Mouse (Mus musculus): ENCODE measurements around the gene Sult6b2.

The Sult6b2 gene

DNA sequence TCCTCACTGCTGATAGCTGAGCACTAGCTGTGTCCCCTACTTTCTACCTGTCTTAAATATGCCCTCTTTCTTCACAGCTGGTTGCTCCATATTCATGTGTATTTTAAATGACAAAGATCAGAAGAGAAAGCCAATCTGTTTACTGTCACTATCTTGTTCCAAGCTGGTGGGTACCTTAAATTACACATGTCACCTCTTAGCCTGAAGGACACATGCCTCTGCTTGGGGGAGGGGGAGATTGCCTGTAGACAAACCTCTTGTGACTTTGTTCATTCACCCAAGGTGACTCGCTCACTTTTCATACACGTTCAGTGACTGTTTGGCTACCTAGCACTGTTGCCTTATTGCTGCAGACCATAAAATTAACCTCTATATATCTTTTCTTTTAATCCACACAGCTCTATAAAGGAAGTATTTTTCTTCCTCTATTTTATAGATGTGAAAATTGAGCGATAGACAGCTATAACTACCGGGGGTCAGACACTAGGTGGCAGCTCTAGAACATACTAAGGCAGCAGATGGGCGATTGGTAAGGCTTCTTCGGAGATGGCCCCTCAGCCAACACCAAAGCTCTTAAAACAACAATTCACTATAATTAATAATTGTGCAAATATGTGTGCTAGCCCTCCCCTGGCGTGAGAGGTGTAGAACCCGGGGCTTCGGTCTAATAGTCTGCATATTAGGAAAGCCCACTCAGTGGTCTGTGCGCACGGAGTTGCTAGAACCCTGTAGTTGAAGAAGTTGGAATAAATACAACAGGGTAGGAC lies 25.1 kb downstream of the Sult6b2 start:
- in situ Hi-C loops (cut with MseI, MboI) = no loop called here

DNA sequence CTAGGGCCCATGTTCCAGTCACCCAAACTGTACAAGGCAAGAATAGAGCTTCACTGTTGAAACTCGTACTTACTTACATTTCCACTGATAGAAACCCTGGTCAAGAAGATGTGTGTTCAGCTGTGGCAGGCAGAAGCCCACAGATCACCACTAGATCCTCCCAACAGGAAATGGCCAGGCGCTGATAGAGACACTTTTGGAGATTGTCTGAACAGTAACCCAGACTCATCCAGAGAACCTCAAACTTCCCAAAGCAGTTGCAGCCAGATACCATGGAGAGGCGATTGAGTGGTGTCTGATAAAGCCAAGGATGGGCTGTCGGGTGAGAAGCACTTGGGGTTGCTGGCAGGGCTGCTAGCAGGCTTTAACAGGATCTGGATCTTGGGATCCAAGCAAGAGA lies 27.4 kb downstream of the Sult6b2 start:
- in situ Hi-C loops (cut with MseI, MboI) = no loop called here

DNA sequence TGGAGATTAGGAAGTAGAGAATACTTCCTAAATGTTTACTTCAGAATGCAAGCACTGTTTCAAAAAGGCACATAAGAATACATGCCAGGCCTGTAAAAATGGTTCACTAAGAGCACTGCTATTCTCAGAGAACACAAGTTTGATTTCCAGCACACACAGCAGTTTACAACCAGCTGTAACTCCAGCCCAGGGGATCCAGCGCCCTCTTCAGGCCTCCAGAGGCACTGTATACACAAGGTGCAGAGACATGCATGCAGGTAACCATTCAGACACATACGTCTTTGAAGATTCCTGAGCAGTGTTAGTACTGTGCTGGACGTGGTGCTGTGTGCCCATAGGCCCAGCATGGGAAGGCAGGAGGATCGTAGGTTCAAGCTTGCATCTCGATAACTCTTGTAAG lies 30.7 kb downstream of the Sult6b2 start:
- in situ Hi-C loops (cut with MseI, MboI) = no loop called here

DNA sequence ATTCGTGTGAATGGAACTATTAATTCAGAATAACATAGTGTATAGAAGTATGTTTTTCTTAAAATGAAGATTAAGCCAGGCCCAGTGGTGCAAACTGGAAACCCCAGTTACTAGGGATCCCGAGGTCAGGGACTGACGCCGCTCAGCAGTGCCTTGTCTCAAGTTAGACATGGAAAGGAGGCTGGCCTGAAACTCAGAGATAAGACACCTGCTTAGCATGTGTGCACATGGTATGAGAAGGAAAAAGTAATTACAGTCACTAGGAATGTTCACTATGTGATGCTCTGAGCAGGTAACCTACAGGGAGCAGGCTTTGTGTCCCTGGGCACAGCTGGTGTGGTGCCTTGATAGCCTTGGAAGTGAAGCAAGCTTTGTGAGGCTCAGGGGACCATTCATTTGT lies 32.7 kb downstream of the Sult6b2 start:
- in situ Hi-C loops (cut with MseI, MboI) = no loop called here

DNA sequence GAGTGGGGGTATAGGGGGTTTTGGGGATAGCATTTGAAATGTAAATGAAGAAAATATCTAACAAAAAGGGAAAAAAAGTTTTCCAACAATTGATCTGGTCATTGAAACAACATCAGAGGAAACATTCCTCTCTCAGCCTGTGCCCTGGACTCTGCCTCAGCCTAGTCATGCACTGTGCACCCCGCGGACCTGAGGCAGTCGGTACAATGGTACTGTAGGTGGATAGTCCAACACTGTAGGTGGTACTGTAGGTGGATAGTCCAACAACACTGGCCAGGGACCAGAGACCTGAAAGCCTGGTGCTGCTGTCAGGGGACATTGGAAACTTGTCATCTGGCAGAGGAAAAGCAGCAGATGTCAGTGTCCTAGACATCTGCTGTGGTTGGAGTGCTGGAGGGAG lies 34.4 kb downstream of the Sult6b2 start:
- in situ Hi-C loops (cut with MseI, MboI) = no loop called here

DNA sequence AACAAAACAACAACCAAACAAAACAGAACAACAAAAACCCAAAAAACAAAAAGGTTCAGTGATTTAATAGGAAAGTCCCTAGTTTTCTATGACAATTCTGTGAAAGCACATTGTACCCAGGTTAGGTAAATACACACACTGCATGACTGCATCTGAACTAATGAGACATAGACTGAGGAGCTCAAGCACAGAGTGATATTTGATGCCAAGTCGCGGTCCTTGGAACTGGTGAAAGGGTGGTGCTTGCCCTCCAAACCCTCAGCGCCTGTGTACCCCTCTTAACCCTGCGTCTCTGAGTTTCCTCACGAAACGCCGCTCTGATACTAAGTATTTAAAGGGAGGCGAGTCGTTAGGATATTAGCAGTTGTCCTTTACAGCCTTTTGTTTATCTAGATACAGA lies 37.0 kb downstream of the Sult6b2 start:
- in situ Hi-C loops (cut with MseI, MboI) = no loop called here

DNA sequence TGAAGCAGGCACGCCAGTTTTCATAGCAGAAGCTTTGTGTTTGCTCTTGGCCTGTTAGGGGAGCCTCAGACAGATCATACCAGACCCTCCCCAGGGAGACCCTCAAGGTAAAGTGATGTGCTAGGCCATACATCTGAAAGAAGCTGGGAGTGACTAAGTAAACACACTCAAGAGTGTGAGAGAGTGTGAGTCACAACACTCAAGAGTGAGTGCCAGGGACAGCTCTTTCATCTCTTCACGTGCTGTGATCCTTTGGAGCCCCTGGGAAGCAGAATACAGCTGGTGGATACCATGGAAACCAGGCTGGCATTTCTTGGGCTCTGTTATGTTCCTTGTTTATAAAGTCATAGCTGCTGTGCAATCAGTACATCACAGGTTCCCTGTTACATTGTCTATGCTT lies 39.4 kb downstream of the Sult6b2 start:
- in situ Hi-C loops (cut with MseI, MboI) = no loop called here

DNA sequence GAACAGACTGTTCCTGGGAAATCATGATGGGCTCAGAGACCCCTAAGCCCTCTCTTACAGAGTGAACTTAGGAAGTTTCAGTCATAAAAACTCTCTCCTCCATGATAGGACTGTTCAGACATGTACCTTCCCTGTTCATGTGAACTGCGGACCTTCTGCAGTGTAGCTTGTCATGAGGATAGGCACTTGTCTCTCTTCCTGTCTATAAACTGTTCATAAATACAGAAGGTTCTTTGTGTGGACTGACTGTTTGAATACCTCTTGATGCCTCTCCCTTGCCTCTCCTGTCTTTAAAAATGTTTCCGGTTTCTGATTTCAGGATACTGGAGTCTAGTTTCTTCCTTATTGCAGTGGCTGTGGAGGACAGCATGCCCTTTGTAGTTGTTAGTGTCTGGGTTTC lies 44.7 kb downstream of the Sult6b2 start:
- in situ Hi-C loops (cut with MseI, MboI) = no loop called here

DNA sequence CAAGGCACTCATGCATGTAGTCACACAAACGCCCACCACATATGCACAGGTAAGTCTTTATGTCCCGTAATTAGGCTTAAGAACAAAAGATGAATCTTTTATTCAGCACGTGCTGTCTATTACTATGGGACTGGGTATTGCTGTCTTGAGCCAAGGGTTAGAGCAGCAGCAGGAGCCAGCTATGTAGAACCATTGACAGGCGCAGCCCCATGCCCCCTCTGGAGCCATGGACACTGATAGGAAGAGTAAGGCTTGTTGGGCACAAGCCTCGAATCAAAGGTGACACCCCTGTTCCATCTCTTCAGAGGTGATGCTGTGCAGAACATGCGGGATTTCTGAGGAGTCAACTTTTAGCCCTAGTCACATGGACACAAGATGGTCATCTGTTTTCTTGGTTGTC lies 45.7 kb downstream of the Sult6b2 start:
- in situ Hi-C loops (cut with MseI, MboI) = no loop called here

DNA sequence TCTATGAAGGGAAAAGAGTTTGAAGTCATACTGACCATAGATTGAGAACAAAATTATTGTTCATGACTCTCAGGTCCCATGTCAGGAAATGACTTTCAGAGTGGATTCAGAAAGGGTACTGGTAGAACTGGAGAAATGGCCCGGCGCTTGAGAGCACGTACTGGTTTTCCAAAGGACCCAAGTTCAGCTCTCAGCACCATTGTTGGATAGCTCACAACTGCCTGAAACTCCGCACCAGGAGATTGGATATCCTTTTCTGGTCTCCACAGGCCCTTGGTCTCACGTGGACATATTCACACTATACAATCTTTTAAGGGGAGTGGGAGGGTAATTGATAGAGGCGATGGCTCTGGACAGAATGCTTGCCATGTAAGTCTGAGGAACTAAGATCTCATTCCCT lies 46.3 kb downstream of the Sult6b2 start:
- in situ Hi-C loops (cut with MseI, MboI) = no loop called here

DNA sequence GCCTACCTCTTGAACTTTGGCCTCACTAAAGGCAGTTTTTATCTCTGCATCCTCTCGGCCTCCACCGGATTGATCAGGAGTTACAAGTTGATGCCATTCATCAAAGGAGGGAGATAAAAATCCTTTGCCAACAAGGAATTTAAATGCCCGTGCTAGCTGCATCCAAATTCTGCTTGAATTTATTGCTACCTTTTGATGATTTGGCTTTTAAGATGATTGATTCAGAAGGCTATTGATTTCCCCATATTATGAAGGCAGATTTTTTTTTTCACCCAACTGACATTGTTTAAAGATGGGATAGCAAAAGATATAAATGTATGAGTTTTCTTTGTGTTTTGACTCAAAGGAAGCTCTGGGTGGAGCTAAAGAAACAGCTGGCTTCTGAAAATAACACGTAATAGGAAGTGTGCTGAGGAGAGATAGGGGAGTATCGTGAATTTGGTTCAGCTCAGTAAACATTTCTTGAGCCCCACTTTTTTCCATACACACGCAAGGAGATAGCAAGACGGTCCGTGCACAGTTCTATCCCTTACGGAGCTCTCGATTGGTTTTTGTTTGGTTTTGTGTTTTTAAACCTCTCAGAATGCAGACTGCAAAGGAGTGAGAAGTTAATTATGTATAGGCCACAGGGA lies 46.9 kb downstream of the Sult6b2 start:
- in situ Hi-C loops (cut with MseI, MboI) = no loop called here

DNA sequence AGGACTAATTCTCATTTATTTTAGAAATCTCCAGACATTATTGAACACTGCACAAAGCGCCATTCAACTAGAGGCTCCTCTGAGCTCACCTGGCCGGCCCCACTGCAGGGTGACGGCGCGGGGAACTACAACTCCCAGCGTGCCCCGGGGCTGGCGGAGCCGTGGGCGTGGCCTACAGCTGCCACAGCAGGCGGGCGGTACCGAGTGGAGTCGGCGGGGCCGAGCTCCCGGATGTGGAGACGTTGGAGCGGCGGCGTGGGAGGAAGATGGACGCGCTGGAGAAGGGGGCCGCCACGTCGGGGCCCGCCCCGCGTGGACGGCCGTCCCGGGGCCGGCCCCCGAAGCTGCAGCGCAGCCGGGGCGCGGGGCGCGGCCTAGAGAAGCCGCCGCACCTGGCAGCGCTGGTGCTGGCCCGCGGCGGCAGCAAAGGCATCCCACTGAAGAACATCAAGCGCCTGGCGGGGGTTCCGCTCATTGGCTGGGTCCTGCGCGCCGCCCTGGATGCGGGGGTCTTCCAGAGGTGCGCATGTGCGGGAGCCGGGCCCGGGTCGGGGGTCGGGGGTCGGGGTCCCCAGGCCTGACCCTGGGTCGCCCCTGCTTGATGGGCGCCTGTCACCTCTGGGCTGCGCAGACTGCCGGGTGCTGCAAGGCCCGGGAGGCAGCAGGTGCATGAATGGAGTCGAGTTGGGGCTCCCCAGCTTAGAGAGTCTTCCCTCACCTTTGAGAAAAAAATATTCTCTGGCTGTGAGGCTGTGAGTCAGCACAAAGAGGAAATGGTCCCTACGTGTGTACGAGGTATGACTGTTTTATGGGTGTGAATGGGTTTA lies 47.6 kb downstream of the Sult6b2 start, which contains the start of gene Cmas:
Gene Cmas (plus strand): TSS at position 180 of the 827 bp plus-strand sequence.
- in situ Hi-C loops (cut with MseI, MboI) = no loop called here

DNA sequence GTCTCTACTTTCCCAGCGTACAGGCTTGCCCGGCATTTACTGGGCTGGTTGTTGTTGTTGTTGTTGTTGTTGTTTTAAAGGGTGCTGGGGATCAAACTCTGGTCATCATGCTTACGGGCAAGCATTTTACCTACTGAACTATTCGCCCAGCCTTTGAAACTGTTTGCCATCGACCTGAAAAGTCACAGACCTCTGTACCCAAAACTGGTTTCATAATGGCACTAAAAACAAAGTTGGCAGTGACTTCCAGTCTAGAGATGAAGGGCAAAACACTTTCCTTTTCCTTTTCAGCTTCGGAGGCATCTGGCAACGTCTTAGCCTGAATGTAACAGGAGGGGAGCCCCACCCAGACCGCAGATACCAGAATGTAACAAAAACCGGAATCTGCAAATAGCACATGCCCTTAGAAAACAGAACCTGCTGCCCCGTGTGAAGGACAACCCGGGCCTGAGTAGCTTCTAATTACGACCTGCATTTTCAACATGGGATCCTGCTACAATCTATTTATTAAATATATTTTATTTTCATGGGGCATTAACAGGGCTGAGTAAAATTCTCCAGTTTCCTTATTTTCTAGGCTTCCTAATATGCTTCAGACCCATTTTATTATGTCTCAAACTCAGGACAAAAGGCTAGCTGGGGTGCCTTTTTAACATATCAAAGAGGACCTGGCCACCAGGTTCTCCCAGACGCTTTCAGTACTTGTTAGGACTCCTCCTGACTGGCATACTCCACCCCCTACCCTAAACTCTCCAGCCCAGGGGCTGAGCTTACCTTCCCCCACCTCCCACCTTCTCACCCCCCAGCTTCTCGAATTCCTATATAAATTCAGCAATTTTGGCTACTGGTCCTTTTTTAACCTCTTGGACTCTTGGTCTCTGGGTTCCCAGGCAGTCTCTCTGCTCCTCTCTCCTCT lies 51.7 kb downstream of the Sult6b2 start:
- in situ Hi-C loops (cut with MseI, MboI) = no loop called here

DNA sequence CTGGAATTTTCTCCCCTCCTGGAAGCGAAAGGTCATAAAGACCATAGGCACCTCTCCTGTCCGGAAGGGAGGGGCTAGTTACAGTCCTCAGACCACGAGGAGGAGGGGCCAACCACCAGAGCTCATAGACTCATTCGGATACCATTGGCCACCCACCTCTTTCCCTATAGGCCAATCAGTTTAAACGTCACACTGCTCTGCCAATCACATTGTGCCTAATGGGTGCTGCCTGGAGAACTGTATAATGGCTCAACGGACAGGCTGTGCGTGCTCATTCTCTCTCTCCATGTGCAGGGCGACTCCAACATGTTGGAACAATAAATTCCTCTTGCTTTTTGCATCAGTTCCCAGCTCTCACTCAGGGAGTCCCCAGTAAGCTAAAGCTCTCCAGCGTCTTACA lies 52.9 kb downstream of the Sult6b2 start:
- in situ Hi-C loops (cut with MseI, MboI) = no loop called here

DNA sequence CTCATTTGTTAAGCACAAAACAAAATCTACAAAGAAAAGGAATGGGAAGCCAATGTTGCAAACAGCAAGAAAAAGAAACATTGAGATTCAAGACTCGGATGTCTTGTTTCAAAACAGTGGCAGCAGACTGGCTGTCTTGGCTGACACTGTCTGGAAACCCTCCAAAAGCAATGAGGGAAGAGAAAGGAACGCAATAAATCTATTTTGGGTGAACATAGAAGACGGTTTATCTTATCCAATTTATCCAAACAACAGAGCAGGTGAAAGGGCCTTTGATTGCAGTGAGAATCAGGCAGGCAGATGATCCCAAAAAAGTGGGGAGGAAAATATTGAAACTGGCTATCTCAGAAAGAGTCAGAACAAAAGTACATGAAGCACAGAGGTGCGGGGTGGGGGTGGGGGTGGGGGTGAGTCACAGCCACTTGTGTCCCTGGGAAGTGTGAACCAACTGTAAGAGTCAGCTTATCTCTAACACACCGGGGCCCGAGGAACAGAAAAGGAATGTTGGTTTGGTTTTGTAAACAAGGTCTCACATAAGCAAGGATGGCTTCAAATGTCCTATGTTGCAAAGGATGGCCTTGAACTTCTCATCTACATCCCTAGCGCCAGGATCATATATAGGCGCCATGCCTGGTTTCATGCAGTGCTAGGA lies 56.1 kb downstream of the Sult6b2 start:
- in situ Hi-C loops (cut with MseI, MboI) = loop anchor here (25.0 kb wide), 2 partner anchors 361 to 386 kb away; partner anchors contain the start of genes Golt1b (in 1 of the 2) and Recql (in 1 of the 2)

DNA sequence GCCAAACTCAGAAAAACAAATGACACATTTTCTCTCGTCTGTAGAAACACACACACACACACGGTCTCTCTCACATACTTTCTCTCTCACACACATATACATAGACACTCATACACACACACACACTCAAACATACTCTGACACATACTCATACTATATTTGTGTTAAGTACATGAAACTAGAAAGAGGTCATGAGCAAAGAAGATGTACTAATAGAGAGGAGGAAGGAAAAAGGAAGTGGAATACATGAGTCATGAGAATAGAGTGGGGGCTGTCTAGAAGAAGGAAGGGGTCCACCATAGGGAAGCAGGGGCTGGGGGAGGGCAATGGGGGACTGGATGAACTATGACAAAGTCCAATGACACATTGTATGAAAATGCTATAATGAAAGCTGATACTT lies 57.1 kb downstream of the Sult6b2 start:
- in situ Hi-C loops (cut with MseI, MboI) = loop anchor here (25.0 kb wide), 2 partner anchors 360 to 385 kb away; partner anchors contain the start of genes Golt1b (in 1 of the 2) and Recql (in 1 of the 2)

DNA sequence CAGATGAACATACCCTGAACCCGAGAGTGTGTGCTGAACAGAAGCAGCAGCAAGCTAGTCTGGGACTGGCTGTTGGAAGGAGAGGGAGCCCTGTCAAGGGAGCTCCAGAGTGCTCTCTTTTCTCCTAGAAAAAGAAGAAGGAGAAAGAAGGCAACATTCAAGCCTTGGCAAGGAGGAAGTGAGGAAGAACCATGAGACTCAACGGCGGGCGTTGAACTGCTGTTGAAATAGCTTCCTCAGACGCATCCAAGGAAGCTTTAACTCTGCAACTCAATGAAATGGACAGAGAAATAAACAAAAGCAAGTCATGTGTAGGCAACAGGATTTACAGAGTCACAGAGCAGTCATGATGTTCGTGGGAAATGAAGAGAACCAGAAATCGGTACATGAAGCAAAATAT lies 57.5 kb downstream of the Sult6b2 start:
- in situ Hi-C loops (cut with MseI, MboI) = loop anchor here (25.0 kb wide), 2 partner anchors 359 to 384 kb away; partner anchors contain the start of genes Golt1b (in 1 of the 2) and Recql (in 1 of the 2)

DNA sequence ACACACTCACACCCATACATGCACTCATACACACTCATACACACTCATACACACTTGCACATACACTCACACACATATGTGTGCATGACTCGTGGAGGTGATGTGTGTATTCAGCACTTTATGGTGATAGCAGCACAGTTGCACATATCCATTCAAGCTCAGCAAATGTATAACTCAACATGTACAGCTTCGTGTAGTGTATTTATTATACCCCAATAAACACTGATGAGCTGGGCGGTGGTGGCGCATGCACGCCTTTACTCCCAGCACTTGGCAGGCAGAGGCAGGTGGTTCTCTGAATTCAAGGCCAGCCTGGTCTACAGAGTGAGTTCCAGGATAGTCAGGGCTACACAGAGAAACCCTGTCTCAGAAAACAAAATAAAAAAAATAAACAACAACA lies 58.8 kb downstream of the Sult6b2 start:
- in situ Hi-C loops (cut with MseI, MboI) = loop anchor here (25.0 kb wide), 2 partner anchors 358 to 383 kb away; partner anchors contain the start of genes Golt1b (in 1 of the 2) and Recql (in 1 of the 2)

DNA sequence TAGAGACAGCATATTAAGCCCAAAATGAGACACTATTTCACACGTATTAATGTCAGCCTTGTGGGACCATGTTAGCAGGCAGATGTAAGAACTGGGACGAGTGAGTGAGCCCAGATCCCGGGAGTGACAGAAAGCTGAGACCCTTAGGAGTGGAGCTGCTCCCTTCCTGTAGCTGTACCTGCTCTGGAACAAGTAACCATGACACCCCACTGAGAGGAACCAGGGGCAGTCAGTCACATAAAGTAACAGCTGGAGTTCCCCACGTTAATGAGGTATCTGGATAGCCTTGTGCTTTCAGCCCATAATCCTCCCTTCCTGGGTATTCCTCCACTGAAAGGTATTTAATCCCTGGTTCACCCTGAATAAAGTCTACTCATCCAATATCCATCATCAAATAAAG lies 61.1 kb downstream of the Sult6b2 start:
- in situ Hi-C loops (cut with MseI, MboI) = loop anchor here (25.0 kb wide), 2 partner anchors 356 to 381 kb away; partner anchors contain the start of genes Golt1b (in 1 of the 2) and Recql (in 1 of the 2)

DNA sequence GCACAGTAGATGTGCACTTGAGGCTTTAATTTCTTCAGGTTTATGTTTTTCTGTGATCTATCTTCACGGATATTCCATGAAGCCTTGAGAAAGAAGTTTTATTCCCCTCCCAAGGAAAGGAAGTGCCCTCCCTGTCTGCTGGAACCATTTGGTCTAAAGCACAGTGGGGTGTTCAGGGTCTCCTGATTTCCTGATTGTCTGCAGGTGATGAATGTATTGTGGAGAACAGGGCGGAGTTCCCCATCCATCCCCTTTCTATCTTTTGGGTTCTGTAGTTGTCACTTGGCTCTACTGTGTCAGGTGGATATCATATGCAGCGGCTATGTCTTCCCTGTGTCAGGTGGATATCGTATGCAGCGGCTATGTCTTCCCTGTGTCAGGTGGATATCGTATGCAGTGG lies 62.5 kb downstream of the Sult6b2 start:
- in situ Hi-C loops (cut with MseI, MboI) = loop anchor here (25.0 kb wide), 2 partner anchors 354 to 379 kb away; partner anchors contain the start of genes Golt1b (in 1 of the 2) and Recql (in 1 of the 2)
